Comparison of ENCODE assay signal across 14 mouse cellular contexts in genomic region chr5:8675262-8675951, GRCm38 (mm10). TPM values are rescaled to one million over a fixed set of nuclear protein-coding genes. Genes with fewer than 3 reads are reported as not detected.
A peak's percentile ranks its signal among the peaks of the same experiment; 100 is the strongest.
DNase-seq lines count a peak whose midpoint lies in the region; ATAC-seq lines count a peak whose summit lies in the region.
"Had no signal": no experiment of that assay in that cellular context is flagged by ENCODE, and none has a peak within 500 bp of the region (broad histone marks: within the 10 kb centered on the region; RNA-seq: fewer than 3 reads in every experiment).

No protein-coding gene starts in this region.

- peak; percentile 97 for ATAC-seq in common myeloid progenitor, adult 5-6 weeks (replicated peaks; ENCODE audit: low read depth, poor library complexity, severe bottlenecking)
- no peak for ATAC-seq in cerebellum, adult (ENCODE audit: insufficient number of reproducible peaks, low FRiP score, low TSS enrichment)
- ATAC-seq: forebrain, embryonic 15.5 days; intestine, postnatal 0 days had no signal

- intact Hi-C loops in heart, postnatal 36 days (cut with DNase I), result no loop called here

- peak; percentile 37 for DNase-seq in kidney, adult 9 months
- no peak for DNase-seq in kidney, adult 8-10 months
- DNase-seq in CD4-positive helper T cell, adult 2 months (ENCODE audit: low read depth, low spot score), result peak; percentile 89
- DNase-seq in naive thymus-derived CD4-positive, alpha-beta T cell, adult 2 months (ENCODE audit: low read depth), result peak; percentile 88
- DNase-seq in heart, postnatal 36 days, result no peak
- DNase-seq in layer of hippocampus, postnatal 25 days (ENCODE audit: extremely low spot score in 1 of 2, low spot score in 1 of 2), result no peak
- DNase-seq: cerebellum, postnatal 10 days; heart, postnatal 10 days; left cerebral cortex, postnatal 4 days; right cerebral cortex, postnatal 14 days had no signal

RNA-seq across cellular contexts. Expression of gene Abcb1a, which starts 15.5 kb away (rescaled TPM):
- total RNA-seq in common myeloid progenitor, adult 5-6 weeks (2017), result 0.15 and 0.87 TPM in 2 replicates
- total RNA-seq in heart, postnatal 36 days (2021), result 10 to 100 TPM; 11.2 to 11.8 TPM
- 10 to 100 TPM; 16.6 to 17.8 TPM for total RNA-seq in layer of hippocampus, postnatal 25 days (2021)

RNA-seq across cellular contexts. Expression of gene Rundc3b, which starts 52.7 kb away (rescaled TPM):
- total RNA-seq in common myeloid progenitor, adult 5-6 weeks (2017), result 0.87 and 1.2 TPM in 2 replicates
- total RNA-seq in heart, postnatal 36 days (2021), result under 1 TPM; 0.27 to 0.50 TPM
- total RNA-seq in layer of hippocampus, postnatal 25 days (2021), result 10 to 100 TPM; 30.6 to 30.8 TPM

Comparison
In these comparisons a context has a peak if more than half of its experiments do, and no peak if none do; other contexts are left out.
1. DNase-seq: peak in kidney, adult 9 months (single experiment), CD4-positive helper T cell, adult 2 months (single experiment) and naive thymus-derived CD4-positive, alpha-beta T cell, adult 2 months (single experiment); none in kidney, adult 8-10 months (0 of 2), heart, postnatal 36 days (0 of 2) and layer of hippocampus, postnatal 25 days (0 of 2).
2. RNA of gene Rundc3b, which starts 52.7 kb away (total RNA-seq): 30.6 to 30.8 TPM in layer of hippocampus, postnatal 25 days; 0.87 to 1.2 TPM in common myeloid progenitor, adult 5-6 weeks and 0.27 to 0.50 TPM in heart, postnatal 36 days; every median in the first group is over 10 times any median in the second.